Mouse (Mus musculus) myocyte (in vitro differentiated cells): Measurements from ENCODE around the gene Wdr38. TPM values are rescaled to one million over a fixed set of nuclear protein-coding genes. Genes with fewer than 3 reads are reported as not detected.

ENCODE experiments used
- H3K27me3 ChIP-seq: one replicate; pipeline ENCODE4 v1.6.1; 2011; ENCODE audit not compliant: control insufficient read depth, insufficient read depth, insufficient read length
- H3K36me3 ChIP-seq: one replicate; pipeline ENCODE4 v1.6.1; 2011; ENCODE audit not compliant: control insufficient read depth, insufficient read depth
- H3K4me2 ChIP-seq: one replicate; pipeline ENCODE4 v1.6.1; 2011; ENCODE audit warnings: low read depth, control low read depth
- H3K4me3 ChIP-seq: one replicate; pipeline ENCODE4 v1.5.1; 2011; ENCODE audit warnings: mild to moderate bottlenecking, control low read depth, moderate library complexity
- H3K79me2 ChIP-seq: one replicate; pipeline ENCODE4 v1.6.1; 2011; ENCODE audit not compliant: control insufficient read depth, insufficient read depth
- H3ac ChIP-seq: one replicate; pipeline ENCODE4 v1.6.1; 2011; ENCODE audit not compliant: control insufficient read depth, insufficient read length
- CEBPB ChIP-seq: IDR thresholded peaks from 2 replicates; pipeline ENCODE4 v1.6.1; 2011; ENCODE audit warnings: mild to moderate bottlenecking, moderate library complexity; ENCODE audit not compliant: poor library complexity, insufficient read depth, severe bottlenecking
- E2F4 ChIP-seq: IDR thresholded peaks from one replicate; pipeline ENCODE4 v1.6.1; 2011; ENCODE audit warnings: mild to moderate bottlenecking, control low read depth, moderate library complexity; ENCODE audit not compliant: insufficient read depth
- MAX ChIP-seq: IDR thresholded peaks from one replicate; pipeline ENCODE4 v1.6.1; 2011; ENCODE audit warnings: low read depth, mild to moderate bottlenecking, control low read depth
- MYOD1 ChIP-seq, 3 experiments: IDR thresholded peaks; one replicate each; pipeline ENCODE4 v1.6.1; 2011; ENCODE audit warnings: control low read depth in 2 of 3, low read depth in 2 of 3, mild to moderate bottlenecking in 2 of 3, moderate library complexity in 1 of 3; ENCODE audit not compliant: insufficient read length in 2 of 3, control insufficient read depth in 1 of 3
- MYOG ChIP-seq, 3 experiments: IDR thresholded peaks; one replicate each; pipeline ENCODE4 v1.6.1; 2011; ENCODE audit warnings: control low read depth in 2 of 3, low read depth in 2 of 3, mild to moderate bottlenecking in 2 of 3; ENCODE audit not compliant: insufficient read length in 2 of 3, control insufficient read depth in 1 of 3, insufficient read depth in 1 of 3
- POLR2A ChIP-seq: IDR thresholded peaks from one replicate; pipeline ENCODE4 v1.6.1; 2011; ENCODE audit warnings: low read depth, mild to moderate bottlenecking, control low read depth, moderate library complexity; ENCODE audit not compliant: insufficient read length
- POLR2AphosphoS2 ChIP-seq: IDR thresholded peaks from one replicate; pipeline ENCODE4 v1.6.1; 2011; ENCODE audit warnings: low read depth, control low read depth; ENCODE audit not compliant: insufficient read length
- REST ChIP-seq: IDR thresholded peaks from one replicate; pipeline ENCODE4 v1.6.1; 2011; ENCODE audit warnings: mild to moderate bottlenecking, control low read depth, moderate library complexity; ENCODE audit not compliant: insufficient read depth, insufficient read length
- SRF ChIP-seq: IDR thresholded peaks from one replicate; pipeline ENCODE4 v1.6.1; 2011; ENCODE audit warnings: low read depth; ENCODE audit not compliant: control insufficient read depth, insufficient read length
- TCF12 ChIP-seq: IDR thresholded peaks from one replicate; pipeline ENCODE4 v1.6.1; 2011; ENCODE audit warnings: mild to moderate bottlenecking, control low read depth; ENCODE audit not compliant: poor library complexity, insufficient read depth, severe bottlenecking
- TCF3 ChIP-seq: IDR thresholded peaks from one replicate; pipeline ENCODE4 v1.6.1; 2011; ENCODE audit warnings: low read depth, control low read depth; ENCODE audit not compliant: insufficient read length
- USF1 ChIP-seq: IDR thresholded peaks from one replicate; pipeline ENCODE4 v1.6.1; 2011; ENCODE audit warnings: low read depth, mild to moderate bottlenecking, control low read depth, moderate library complexity
- polyA plus RNA-seq: library from polyadenylated mRNA; unstranded; fragments of >200 nt; fragmentation: generic; extraction: Trizol; gene quantifications from one replicate; pipeline ENCODE4 v1.2.1, GENCODE M21; 2012; ENCODE audit warnings: missing spikeins

Gene Wdr38
- polyA plus RNA-seq, 1 experiment: 0.66 TPM

GRCm38 (mm10) chr2:39040215-39040614, 42.9 kb downstream of the Wdr38 start:
- Histone ChIP-seq H3K4me3 (no peak overlapping the region), H3K27me3 (no peaks in the 10 kb centered on the region)

DNA sequence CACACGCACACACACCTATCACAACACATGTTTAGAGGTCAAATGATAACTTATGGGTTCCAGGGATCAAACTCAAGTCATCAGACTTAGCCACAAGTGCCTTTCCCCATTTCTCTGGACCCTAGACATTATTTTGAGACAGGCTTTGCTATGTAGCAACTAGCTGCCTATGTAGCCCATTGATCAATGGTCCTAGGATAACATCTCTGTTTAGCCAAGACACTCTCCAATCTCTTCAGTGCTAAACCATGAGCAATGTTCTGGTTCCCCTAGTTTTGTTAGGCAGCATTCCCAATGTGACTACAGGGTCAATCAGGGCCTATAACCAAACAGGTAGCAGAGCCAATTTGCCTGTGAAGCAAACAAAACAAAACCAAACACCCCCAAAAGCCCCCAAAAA, 51.2 kb downstream of the Wdr38 start:
- TF ChIP-seq TCF3: no peak
- TF ChIP-seq E2F4: no peak
- no peak for TF ChIP-seq POLR2A
- TF ChIP-seq POLR2AphosphoS2: no peak
- TF ChIP-seq MAX: no peak
- no peak for TF ChIP-seq REST
- TF ChIP-seq MYOG (IDR thresholded peaks at IDR 0.05; ENCODE audit: control insufficient read depth in 1 of 3, insufficient read depth in 1 of 3, insufficient read length in 2 of 3, low read depth in 2 of 3): no peak
- no peak for TF ChIP-seq SRF
- no peak for TF ChIP-seq USF1
- TF ChIP-seq MYOD1 (IDR thresholded peaks at IDR 0.05; ENCODE audit: control insufficient read depth in 1 of 3, insufficient read length in 2 of 3, low read depth in 2 of 3): no peak
- TF ChIP-seq CEBPB: no peak
- no peak for TF ChIP-seq TCF12
- no peaks in the 10 kb centered on the region for H3K79me2 ChIP-seq
- no peaks in the 10 kb centered on the region for H3K27me3 ChIP-seq
- H3ac ChIP-seq: no peak overlapping the region
- no peak overlapping the region for H3K4me3 ChIP-seq
- H3K36me3 ChIP-seq: peaks cover 58% of the 10 kb centered on the region
- no peak overlapping the region for H3K4me2 ChIP-seq

More at GRCm38 (mm10) chr2:39040215-39040614, 42.9 kb downstream of the Wdr38 start:
- H3K4me2 ChIP-seq: no peak overlapping the region
- H3ac ChIP-seq: no peak overlapping the region
- peaks cover 30% of the 10 kb centered on the region for H3K36me3 ChIP-seq
- H3K79me2 ChIP-seq: no peaks in the 10 kb centered on the region
- TF ChIP-seq MAX (no peak), CEBPB (no peak), REST (no peak), MYOD1 (IDR thresholded peaks at IDR 0.05; ENCODE audit: control insufficient read depth in 1 of 3, insufficient read length in 2 of 3, low read depth in 2 of 3) (no peak), TCF12 (no peak), E2F4 (no peak), USF1 (no peak), MYOG (IDR thresholded peaks at IDR 0.05; ENCODE audit: control insufficient read depth in 1 of 3, insufficient read depth in 1 of 3, insufficient read length in 2 of 3, low read depth in 2 of 3) (no peak), POLR2A (no peak), TCF3 (no peak), POLR2AphosphoS2 (no peak), SRF (no peak)

Other genes with a start within 250 kb of the Wdr38 start
- gene Nr6a1, start 69.8 kb upstream of the Wdr38 start, polyA plus RNA-seq: 1.8 TPM
- 0.11 TPM for gene Olfml2a, start 65.5 kb upstream of the Wdr38 start, polyA plus RNA-seq
- 144 TPM for gene Arpc5l, start 7.9 kb downstream of the Wdr38 start, polyA plus RNA-seq
- 1,480 TPM for gene Rpl35, start 8.1 kb downstream of the Wdr38 start, polyA plus RNA-seq
- 5.6 TPM for gene Golga1, start 68.1 kb downstream of the Wdr38 start, polyA plus RNA-seq
- gene Scai, start 193.3 kb downstream of the Wdr38 start, polyA plus RNA-seq: 0.78 TPM
- gene Ppp6c, start 229.0 kb downstream of the Wdr38 start, polyA plus RNA-seq: 30.6 TPM